Mouse (Mus musculus) mouse trophoblast stem cell (cell line): Measurements from ENCODE around the gene Gde1.

ENCODE experiments used
- in situ Hi-C, 2 experiments: fragments of 300-500 bp; cut with MseI, MboI; formaldehyde crosslinking; loops; 2 replicates in 1 of 2; 3 replicates in 1 of 2; pipeline ENCODE4 v1.15.1; 2025

The Gde1 gene

GRCm38 (mm10) chr7:118706488-118706887 is 910 bp upstream of the Gde1 start:
- in situ Hi-C loops = no loop called here

- in situ Hi-C loops = no loop called here
These were observed 473 bp upstream of the Gde1 start for GRCm38 (mm10) chr7:118706051-118706450.

- in situ Hi-C loops = no loop called here
These were observed 1.4 kb downstream of the Gde1 start for GRCm38 (mm10) chr7:118704001-118704850.

GRCm38 (mm10) chr7:118703144-118703561 is 2.4 kb downstream of the Gde1 start:
- in situ Hi-C loops = no loop called here

GRCm38 (mm10) chr7:118698882-118699281 is 6.7 kb downstream of the Gde1 start:
- in situ Hi-C loops = no loop called here

- in situ Hi-C loops = no loop called here
These were observed 8.4 kb downstream of the Gde1 start for GRCm38 (mm10) chr7:118697168-118697567.

- in situ Hi-C loops = no loop called here
These were observed 9.4 kb downstream of the Gde1 start for GRCm38 (mm10) chr7:118696146-118696545.

GRCm38 (mm10) chr7:118691287-118691686 is 14.3 kb downstream of the Gde1 start:
- in situ Hi-C loops = no loop called here

GRCm38 (mm10) chr7:118689088-118689487 is 16.5 kb downstream of the Gde1 start:
- in situ Hi-C loops = loop anchor here (5.0 kb wide), 1 partner anchor 92 kb away; the partner anchor contains the start of gene Tmc5 (in 2 of the 2)

GRCm38 (mm10) chr7:118688199-118688598 is 17.4 kb downstream of the Gde1 start:
- in situ Hi-C loops = loop anchor here (5.0 kb wide), 1 partner anchor 91 kb away; the partner anchor contains the start of gene Tmc5 (in 2 of the 2)

GRCm38 (mm10) chr7:118676826-118677225 is 28.8 kb downstream of the Gde1 start:
- in situ Hi-C loops = no loop called here

- in situ Hi-C loops = no loop called here
These were observed 35.4 kb downstream of the Gde1 start for GRCm38 (mm10) chr7:118670142-118670541.

GRCm38 (mm10) chr7:118667773-118668172 is 37.8 kb downstream of the Gde1 start:
- in situ Hi-C loops = no loop called here

- in situ Hi-C loops = no loop called here
These were observed 48.8 kb downstream of the Gde1 start for GRCm38 (mm10) chr7:118656730-118657129.

- in situ Hi-C loops = no loop called here
These were observed 52.8 kb downstream of the Gde1 start for GRCm38 (mm10) chr7:118652572-118653295.

- in situ Hi-C loops = no loop called here
These were observed 54.7 kb downstream of the Gde1 start for GRCm38 (mm10) chr7:118650891-118651290.

GRCm38 (mm10) chr7:118650119-118650518 is 55.5 kb downstream of the Gde1 start:
- in situ Hi-C loops = no loop called here

- in situ Hi-C loops = no loop called here
These were observed 56.2 kb downstream of the Gde1 start for GRCm38 (mm10) chr7:118649328-118649727.

GRCm38 (mm10) chr7:118646237-118646636 is 59.3 kb downstream of the Gde1 start:
- in situ Hi-C loops = no loop called here
